Mouse (Mus musculus) midbrain, embryonic 15.5 days (tissue): ENCODE measurements around the gene Atxn3. TPM values are rescaled to one million over a fixed set of nuclear protein-coding genes. Genes with fewer than 3 reads are reported as not detected.

Experiments used
- ATAC-seq: fragments of 200-750 bp; cut with Nextera tagmentation; replicated peaks from 2 replicates; pipeline ENCODE4 v1.8.0; 2017; ENCODE audit warnings: moderate TSS enrichment
- H3K27ac ChIP-seq: fragments of 300-500 bp; sonication (generic); 2 replicates; pipeline ENCODE4 v1.5.1; 2015; ENCODE audit warnings: mild to moderate bottlenecking, inconsistent platforms
- H3K27me3 ChIP-seq: fragments of 300-500 bp; sonication (generic); replicated peaks from 2 replicates; pipeline ENCODE4 v1.6.1; 2015; ENCODE audit warnings: inconsistent platforms
- H3K36me3 ChIP-seq: fragments of 300-500 bp; sonication (generic); replicated peaks from 2 replicates; pipeline ENCODE4 v1.6.1; 2015; ENCODE audit warnings: inconsistent platforms
- H3K4me1 ChIP-seq: fragments of 300-500 bp; sonication (generic); 2 replicates; pipeline ENCODE4 v1.6.1; 2015; ENCODE audit warnings: inconsistent platforms
- H3K4me2 ChIP-seq: fragments of 300-500 bp; sonication (generic); 2 replicates; pipeline ENCODE4 v1.6.1; 2015; ENCODE audit warnings: inconsistent platforms, mild to moderate bottlenecking, moderate library complexity
- H3K4me3 ChIP-seq: fragments of 300-500 bp; sonication (generic); 2 replicates; pipeline ENCODE4 v1.5.1; 2015; ENCODE audit warnings: mild to moderate bottlenecking, inconsistent platforms
- H3K9ac ChIP-seq: fragments of 300-500 bp; sonication (generic); 2 replicates; pipeline ENCODE4 v1.6.1; 2015; ENCODE audit warnings: mild to moderate bottlenecking, inconsistent platforms
- H3K9me3 ChIP-seq: fragments of 300-500 bp; sonication (generic); 2 replicates; pipeline ENCODE4 v1.6.1; 2016; ENCODE audit warnings: inconsistent platforms
- WGBS: fragments of 180-500 bp; shearing (Covaris S2); methylation state at CpG from one replicate; pipeline ENCODE4 v1.1.7; 2015; ENCODE audit warnings: mixed read lengths; 5-methylcytosine and 5-hydroxymethylcytosine counted together
- polyA plus RNA-seq: library from polyadenylated mRNA; unstranded; fragments of >200 nt; fragmentation: Nextera tagmentation; extraction: Ambion mirVana; gene quantifications from 2 replicates; pipeline ENCODE4 v1.2.1, GENCODE M21; 2015

The Atxn3 gene
- polyA plus RNA-seq, 1 experiment from 2014 or later, result 12.0 TPM

DNA sequence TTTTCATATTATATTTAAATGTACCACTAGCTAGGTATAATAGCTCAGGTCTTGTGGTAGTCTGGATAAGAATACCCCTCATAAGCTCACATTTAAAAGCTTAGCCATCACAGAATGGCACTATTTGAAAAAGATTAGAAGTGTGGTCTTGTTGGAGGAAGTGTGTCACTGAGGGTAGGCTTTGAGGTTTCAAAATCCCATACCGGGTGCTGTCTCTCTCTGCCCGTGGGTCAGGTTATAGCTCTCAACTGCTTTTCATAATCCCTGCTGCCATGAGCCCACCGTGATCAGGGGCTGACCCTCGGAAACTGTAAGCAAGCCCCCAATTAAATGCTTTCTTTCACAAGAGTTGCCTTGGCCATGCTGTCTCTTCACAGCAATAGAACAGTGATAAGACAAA lies 53.1 kb downstream of the Atxn3 start:
- no peak for ATAC-seq
- WGBS, result 85% methylated on average over 4 of the region's 4 CpGs
- no peaks in the 10 kb centered on the region for H3K9me3 ChIP-seq

DNA sequence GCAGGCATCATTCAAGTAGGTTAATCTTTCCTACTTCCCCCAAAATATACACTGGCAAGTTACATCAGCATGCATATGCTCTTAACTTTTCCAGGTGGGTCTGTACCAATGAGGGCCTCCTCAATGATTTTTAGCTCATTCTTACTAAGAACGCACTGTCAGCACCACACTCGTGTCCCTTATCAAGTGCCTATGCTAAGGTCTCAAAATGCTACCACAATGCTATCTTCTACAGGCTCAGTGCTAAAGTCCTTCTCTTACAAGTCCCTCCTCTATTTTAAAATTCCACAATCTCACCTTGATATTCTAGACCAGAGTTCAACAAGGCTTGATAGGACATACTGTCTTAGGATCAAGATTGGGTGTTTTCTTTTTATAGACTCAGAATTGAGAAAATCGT lies 53.9 kb downstream of the Atxn3 start:
- H3K4me2 ChIP-seq, result no peak overlapping the region
- H3K4me3 ChIP-seq, result no peak overlapping the region
- H3K9ac ChIP-seq, result no peak overlapping the region
- no peak for ATAC-seq
- WGBS, result 96% methylated on average over 3 of the region's 3 CpGs
- H3K9me3 ChIP-seq, result no peaks in the 10 kb centered on the region
- peaks cover 7% of the 10 kb centered on the region; the same call in 1 of the 2 replicates for H3K36me3 ChIP-seq
- H3K27me3 ChIP-seq, result no peaks in the 10 kb centered on the region
- H3K4me1 ChIP-seq, result no peaks in the 10 kb centered on the region
- no peak overlapping the region for H3K27ac ChIP-seq

More for the DNA sequence above, 53.1 kb downstream of the Atxn3 start:
- Histone ChIP-seq H3K9ac (no peak overlapping the region), H3K4me3 (no peak overlapping the region), H3K4me2 (no peak overlapping the region), H3K27me3 (no peaks in the 10 kb centered on the region), H3K4me1 (no peaks in the 10 kb centered on the region), H3K36me3 (peaks cover 7% of the 10 kb centered on the region; the same call in 1 of the 2 replicates), H3K27ac (no peak overlapping the region)

GRCm38 (mm10) chr12:101899671-101900245 lies 58.3 kb downstream of the Atxn3 start:
- no peaks in the 10 kb centered on the region for H3K4me1 ChIP-seq
- 85% methylated on average over 2 of the region's 2 CpGs for WGBS

DNA sequence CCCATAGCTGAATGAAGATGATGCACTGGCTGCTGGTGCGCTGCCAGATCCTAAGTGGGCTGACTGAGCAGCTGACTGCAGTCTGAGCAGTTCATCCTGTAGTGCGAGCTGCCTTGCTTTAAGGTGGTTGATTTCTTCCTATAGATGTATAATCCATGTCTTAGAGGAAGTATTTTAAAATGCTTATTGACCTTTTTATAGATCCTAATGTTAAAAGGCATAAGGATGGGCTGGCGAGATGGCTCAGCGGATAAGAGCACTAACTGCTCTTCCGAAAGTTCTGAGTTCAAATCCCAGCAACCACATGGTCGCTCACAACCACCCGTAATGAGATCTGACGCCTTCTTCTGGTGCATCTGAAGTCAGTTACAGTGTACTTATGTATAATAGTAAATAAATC lies 59.1 kb downstream of the Atxn3 start:
- Histone ChIP-seq H3K27ac (no peak overlapping the region), H3K27me3 (no peaks in the 10 kb centered on the region), H3K9ac (no peak overlapping the region), H3K4me1 (no peaks in the 10 kb centered on the region), H3K36me3 (no peaks in the 10 kb centered on the region; the same call in 1 of the 2 replicates), H3K9me3 (no peaks in the 10 kb centered on the region), H3K4me3 (no peak overlapping the region), H3K4me2 (no peak overlapping the region)
- no peak for ATAC-seq
- WGBS, result 96% methylated on average over 8 of the region's 8 CpGs

More at GRCm38 (mm10) chr12:101899671-101900245, 58.3 kb downstream of the Atxn3 start:
- no peaks in the 10 kb centered on the region for H3K27me3 ChIP-seq
- no peak for ATAC-seq
- no peaks in the 10 kb centered on the region; the same call in 1 of the 2 replicates for H3K36me3 ChIP-seq
- H3K27ac ChIP-seq, result no peak overlapping the region
- H3K4me3 ChIP-seq, result no peak overlapping the region
- H3K4me2 ChIP-seq, result no peak overlapping the region
- no peak overlapping the region for H3K9ac ChIP-seq
- H3K9me3 ChIP-seq, result no peaks in the 10 kb centered on the region

DNA sequence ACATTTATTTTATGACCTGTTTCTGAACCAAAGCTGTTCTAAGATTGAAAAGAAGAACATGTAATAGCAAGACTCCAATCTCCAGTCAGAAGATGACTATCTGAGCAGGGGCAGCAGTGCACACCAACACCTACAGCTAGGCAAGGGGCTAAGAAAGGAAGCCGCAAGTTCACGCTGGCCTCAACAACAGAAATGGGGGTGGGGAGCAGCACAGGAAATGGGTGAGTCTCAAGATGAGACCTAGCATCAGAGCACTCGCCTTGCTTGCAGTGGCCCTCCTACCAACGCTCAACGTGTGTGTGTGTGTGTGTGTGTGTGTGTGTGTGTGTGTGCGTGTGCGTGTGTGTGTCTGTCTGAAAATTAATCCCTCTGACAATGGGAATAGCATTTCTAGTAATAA lies 60.9 kb downstream of the Atxn3 start:
- 87% methylated on average over 7 of the region's 7 CpGs for WGBS
- ATAC-seq, result no peak
- H3K4me1 ChIP-seq, result no peaks in the 10 kb centered on the region
- H3K4me2 ChIP-seq, result no peak overlapping the region
- no peak overlapping the region for H3K9ac ChIP-seq
- no peaks in the 10 kb centered on the region for H3K27me3 ChIP-seq
- H3K27ac ChIP-seq, result no peak overlapping the region
- no peaks in the 10 kb centered on the region for H3K9me3 ChIP-seq
- peaks cover 13% of the 10 kb centered on the region for H3K36me3 ChIP-seq
- no peak overlapping the region for H3K4me3 ChIP-seq

DNA sequence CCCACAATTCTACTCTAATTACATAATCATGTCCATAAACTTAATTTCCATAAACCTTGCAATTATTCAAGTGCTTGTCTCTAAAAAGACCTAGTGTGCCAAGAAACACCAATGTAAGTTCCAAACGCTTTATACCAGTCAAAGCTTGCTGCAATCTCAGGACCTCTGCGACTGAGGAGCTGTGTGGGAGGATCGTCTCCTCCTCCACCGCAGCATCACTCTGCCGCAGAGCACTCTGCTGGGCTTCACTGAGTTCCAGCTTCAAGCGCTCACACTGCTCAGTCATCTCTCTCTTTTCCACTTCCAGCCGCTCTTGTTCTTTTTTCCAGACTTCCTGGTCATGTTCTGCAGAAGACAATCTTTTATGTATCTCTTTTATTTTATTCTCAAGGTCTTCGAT lies 64.8 kb downstream of the Atxn3 start:
- Histone ChIP-seq H3K4me1 (no peaks in the 10 kb centered on the region), H3K27me3 (no peaks in the 10 kb centered on the region), H3K9me3 (no peaks in the 10 kb centered on the region), H3K4me3 (no peak overlapping the region), H3K9ac (no peak overlapping the region), H3K4me2 (no peak overlapping the region), H3K27ac (no peak overlapping the region), H3K36me3 (peaks cover 27% of the 10 kb centered on the region)
- no peak for ATAC-seq
- WGBS, result 87% methylated on average over 8 of the region's 8 CpGs

GRCm38 (mm10) chr12:101892832-101893231 lies 65.2 kb downstream of the Atxn3 start:
- Histone ChIP-seq H3K4me3 (no peak overlapping the region), H3K27ac (no peak overlapping the region), H3K27me3 (no peaks in the 10 kb centered on the region), H3K4me1 (no peaks in the 10 kb centered on the region), H3K9me3 (no peaks in the 10 kb centered on the region), H3K4me2 (no peak overlapping the region), H3K9ac (no peak overlapping the region), H3K36me3 (peaks cover 27% of the 10 kb centered on the region)
- WGBS, result 96% methylated on average over 2 of the region's 2 CpGs
- ATAC-seq, result no peak

DNA sequence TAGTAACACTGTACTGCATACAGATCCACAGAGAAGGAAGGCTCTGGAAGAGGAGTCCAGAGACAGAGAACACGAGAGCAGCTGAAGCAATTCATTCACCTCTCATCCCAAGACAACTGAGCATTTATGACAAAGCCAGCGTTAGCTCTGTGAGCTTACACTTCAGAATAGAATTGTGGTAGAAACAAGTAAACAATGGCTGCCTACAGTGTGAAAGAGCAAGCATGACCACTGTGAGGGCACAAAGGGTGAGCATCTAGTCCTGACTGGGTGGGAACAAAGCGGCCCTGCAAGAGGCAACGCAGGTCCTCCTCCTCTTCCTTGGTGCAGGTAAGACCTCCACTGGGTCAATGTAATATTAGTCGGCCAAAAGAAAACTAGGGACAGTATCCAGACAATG lies 67.0 kb downstream of the Atxn3 start:
- Histone ChIP-seq H3K9ac (no peak overlapping the region), H3K4me1 (no peaks in the 10 kb centered on the region)

GRCm38 (mm10) chr12:101889351-101889750 lies 68.7 kb downstream of the Atxn3 start:
- no peak for ATAC-seq
- Histone ChIP-seq H3K9ac (no peak overlapping the region), H3K36me3 (peaks cover 34% of the 10 kb centered on the region), H3K27ac (no peak overlapping the region), H3K27me3 (no peaks in the 10 kb centered on the region), H3K9me3 (no peaks in the 10 kb centered on the region), H3K4me1 (no peaks in the 10 kb centered on the region), H3K4me2 (no peak overlapping the region), H3K4me3 (no peak overlapping the region)
- WGBS, result 97% methylated on average over 3 of the region's 3 CpGs

More for the DNA sequence above, 67.0 kb downstream of the Atxn3 start:
- ATAC-seq, result no peak
- H3K27ac ChIP-seq, result no peak overlapping the region
- H3K4me2 ChIP-seq, result no peak overlapping the region
- H3K9me3 ChIP-seq, result no peaks in the 10 kb centered on the region
- WGBS, result 83% methylated on average over 5 of the region's 5 CpGs
- H3K36me3 ChIP-seq, result peaks cover 29% of the 10 kb centered on the region
- H3K27me3 ChIP-seq, result no peaks in the 10 kb centered on the region
- H3K4me3 ChIP-seq, result no peak overlapping the region

DNA sequence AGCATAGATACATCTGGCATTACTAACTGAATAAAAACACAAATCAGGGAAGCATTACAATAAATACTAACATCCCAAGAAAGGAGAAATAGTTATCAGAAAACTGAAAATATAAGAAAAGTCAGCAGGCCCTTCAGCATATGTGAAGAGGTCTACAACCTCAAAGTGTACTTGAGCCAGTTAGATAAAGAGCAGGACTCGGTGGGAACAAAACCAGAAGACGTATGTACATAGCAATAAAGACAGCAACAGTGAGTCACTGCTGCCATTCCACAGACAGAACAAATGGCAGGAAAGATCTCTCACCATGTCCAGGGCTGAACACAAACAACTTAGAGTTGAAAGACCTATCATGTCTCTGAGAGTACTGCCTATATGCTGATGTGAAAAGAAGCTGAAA lies 69.7 kb downstream of the Atxn3 start:
- H3K27ac ChIP-seq, result no peak overlapping the region
- H3K27me3 ChIP-seq, result no peaks in the 10 kb centered on the region
- no peaks in the 10 kb centered on the region for H3K4me1 ChIP-seq
- H3K4me3 ChIP-seq, result no peak overlapping the region
- no peaks in the 10 kb centered on the region for H3K9me3 ChIP-seq
- WGBS, result 93% methylated on average over 2 of the region's 2 CpGs
- no peak for ATAC-seq
- H3K9ac ChIP-seq, result no peak overlapping the region
- H3K36me3 ChIP-seq, result peaks cover 30% of the 10 kb centered on the region
- H3K4me2 ChIP-seq, result no peak overlapping the region

- no peaks in the 10 kb centered on the region for H3K9me3 ChIP-seq
- WGBS, result 94% methylated on average over 7 of the region's 7 CpGs
- H3K36me3 ChIP-seq, result peaks cover 13% of the 10 kb centered on the region; the same call in 1 of the 2 replicates
Observed at GRCm38 (mm10) chr12:101884926-101885325, 73.1 kb downstream of the Atxn3 start.

GRCm38 (mm10) chr12:101876374-101876773 lies 81.7 kb downstream of the Atxn3 start:
- H3K4me1 ChIP-seq, result no peaks in the 10 kb centered on the region
- no peaks in the 10 kb centered on the region for H3K27me3 ChIP-seq
- no peak overlapping the region for H3K4me3 ChIP-seq
- H3K4me2 ChIP-seq, result no peak overlapping the region
- 95% methylated on average over 2 of the region's 2 CpGs for WGBS
- H3K9me3 ChIP-seq, result no peaks in the 10 kb centered on the region
- peaks cover 14% of the 10 kb centered on the region; the same call in 1 of the 2 replicates for H3K36me3 ChIP-seq
- no peak overlapping the region for H3K9ac ChIP-seq
- ATAC-seq, result no peak
- no peak overlapping the region for H3K27ac ChIP-seq

More at GRCm38 (mm10) chr12:101884926-101885325, 73.1 kb downstream of the Atxn3 start:
- ATAC-seq, result no peak
- Histone ChIP-seq H3K9ac (no peak overlapping the region), H3K27ac (no peak overlapping the region), H3K4me2 (no peak overlapping the region), H3K4me3 (no peak overlapping the region), H3K27me3 (no peaks in the 10 kb centered on the region), H3K4me1 (no peaks in the 10 kb centered on the region)

- Histone ChIP-seq H3K27ac (no peak overlapping the region), H3K4me1 (no peaks in the 10 kb centered on the region), H3K27me3 (no peaks in the 10 kb centered on the region), H3K36me3 (peaks cover 14% of the 10 kb centered on the region; the same call in 1 of the 2 replicates), H3K9ac (no peak overlapping the region), H3K4me3 (no peak overlapping the region), H3K9me3 (no peaks in the 10 kb centered on the region), H3K4me2 (no peak overlapping the region)
- ATAC-seq, result no peak; the same call in 1 of the 2 replicates
- 44% methylated on average over 1 of the region's 1 CpGs for WGBS
Observed at GRCm38 (mm10) chr12:101875107-101875506, 82.9 kb downstream of the Atxn3 start.
